Mouse (Mus musculus) cerebellum, adult 2 months (tissue): ENCODE measurements around the gene Tm4sf19. TPM values are rescaled to one million over a fixed set of nuclear protein-coding genes. Genes with fewer than 3 reads are reported as not detected.
A peak's percentile ranks its signal among the peaks of the same experiment; 100 is the strongest.

ENCODE experiments used
- DNase-seq, 2 experiments: peaks; one replicate each; pipeline ENCODE4 v3.0.0; 2021
- H3K27ac ChIP-seq: fragments of 200-500 bp; 2 replicates; pipeline ENCODE4 v1.5.1; 2012; ENCODE audit warnings: low read length, control low read depth, inconsistent platforms; ENCODE audit not compliant: insufficient read depth
- H3K27me3 ChIP-seq: fragments of 200-500 bp; 2 replicates; pipeline ENCODE4 v1.6.1; 2012; ENCODE audit warnings: inconsistent platforms, mild to moderate bottlenecking, low read length, moderate library complexity; ENCODE audit not compliant: control insufficient read depth, insufficient read depth
- H3K4me1 ChIP-seq: fragments of 200-500 bp; 2 replicates; pipeline ENCODE4 v1.6.1; 2011; ENCODE audit warnings: low read length; ENCODE audit not compliant: control insufficient read depth, insufficient read depth
- H3K4me3 ChIP-seq: fragments of 200-500 bp; replicated peaks from 2 replicates; pipeline ENCODE3; 2011; ENCODE audit warnings: mild to moderate bottlenecking, low read depth, low read length, control low read depth; ENCODE audit not compliant: insufficient read depth
- CTCF ChIP-seq: fragments of 200-500 bp; IDR thresholded peaks from 2 replicates; pipeline ENCODE4 v1.5.1; 2011; ENCODE audit warnings: low read depth, mild to moderate bottlenecking, control low read depth, low read length, moderate library complexity, borderline replicate concordance; ENCODE audit not compliant: insufficient read depth
- POLR2A ChIP-seq: fragments of 200-500 bp; IDR thresholded peaks from 2 replicates; pipeline ENCODE4 v1.6.1; 2011; ENCODE audit warnings: low read length, control low read depth, borderline replicate concordance; ENCODE audit not compliant: insufficient read depth
- WGBS: fragments of 180-500 bp; shearing (Covaris S2); methylation state at CpG from one replicate; pipeline ENCODE4 v1.1.7; 2018; 5-methylcytosine and 5-hydroxymethylcytosine counted together
- polyA plus RNA-seq: library from polyadenylated mRNA; depleted of rRNA; stranded (reverse); fragments of >200 nt; gene quantifications from 2 replicates; pipeline ENCODE4 v1.2.3, GENCODE M21; 2012

Gene Tm4sf19
- polyA plus RNA-seq, 1 experiment, result not detected

GRCm38 (mm10) chr16:32406671-32407070 is 6.4 kb downstream of the Tm4sf19 start:
- DNase-seq, result no peak

DNA sequence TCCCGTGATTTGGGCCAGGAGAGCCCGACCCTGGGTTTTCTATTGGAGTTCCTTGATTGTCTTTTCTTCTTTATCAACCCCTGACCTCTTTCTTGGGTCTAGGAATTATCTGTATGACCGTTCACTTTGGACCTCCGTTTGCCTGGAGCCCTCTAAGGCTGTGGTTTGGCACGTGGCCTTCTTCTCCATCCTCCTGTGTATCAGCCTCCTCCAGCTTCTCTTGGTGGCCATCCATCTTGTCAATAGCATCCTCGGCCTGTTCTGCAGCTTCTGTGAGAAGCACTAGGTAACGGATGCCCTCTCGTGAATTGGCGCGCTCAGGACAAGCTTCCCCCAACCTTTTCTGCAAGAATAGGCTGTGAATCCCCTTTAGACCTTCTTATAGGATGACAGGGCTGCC is 7.4 kb downstream of the Tm4sf19 start:
- Histone ChIP-seq H3K4me1 (no peaks in the 10 kb centered on the region), H3K4me3 (no peak overlapping the region), H3K27ac (no peak overlapping the region), H3K27me3 (no peaks in the 10 kb centered on the region)
- no peak for DNase-seq
- TF ChIP-seq CTCF (no peak), POLR2A (no peak)
- 78% methylated on average over 10 of the region's 10 CpGs for WGBS

More at GRCm38 (mm10) chr16:32406671-32407070, 6.4 kb downstream of the Tm4sf19 start:
- H3K27me3 ChIP-seq, result no peaks in the 10 kb centered on the region
- H3K4me3 ChIP-seq, result no peak overlapping the region
- no peak overlapping the region for H3K27ac ChIP-seq
- H3K4me1 ChIP-seq, result no peaks in the 10 kb centered on the region
- 88% methylated on average over 6 of the region's 6 CpGs for WGBS
- TF ChIP-seq POLR2A (no peak), CTCF (no peak)

DNA sequence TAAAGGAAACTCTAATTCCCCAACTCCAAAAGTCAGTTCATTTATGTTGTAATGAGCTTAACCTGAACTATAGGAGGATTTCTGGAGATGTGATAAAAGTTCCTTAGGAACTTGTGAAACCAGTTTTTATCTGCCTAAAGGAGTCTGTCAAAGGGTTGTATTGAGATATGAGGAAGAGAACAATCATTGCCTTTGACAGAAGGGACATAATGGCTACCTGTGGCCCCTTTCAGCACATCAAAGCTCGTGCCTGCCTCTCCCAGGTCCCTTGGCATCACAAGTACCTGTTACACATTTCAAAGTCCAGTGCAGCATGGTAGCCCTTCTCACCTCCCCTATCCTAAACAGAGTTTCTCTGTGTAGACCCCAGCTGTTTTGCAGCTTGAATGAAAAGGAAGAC is 17.2 kb downstream of the Tm4sf19 start:
- Histone ChIP-seq H3K27me3 (no peaks in the 10 kb centered on the region), H3K4me1 (no peaks in the 10 kb centered on the region), H3K4me3 (no peak overlapping the region), H3K27ac (no peak overlapping the region)
- TF ChIP-seq CTCF (no peak), POLR2A (no peak)
- WGBS, result 40% methylated on average over 1 of the region's 1 CpGs
- no peak for DNase-seq

DNA sequence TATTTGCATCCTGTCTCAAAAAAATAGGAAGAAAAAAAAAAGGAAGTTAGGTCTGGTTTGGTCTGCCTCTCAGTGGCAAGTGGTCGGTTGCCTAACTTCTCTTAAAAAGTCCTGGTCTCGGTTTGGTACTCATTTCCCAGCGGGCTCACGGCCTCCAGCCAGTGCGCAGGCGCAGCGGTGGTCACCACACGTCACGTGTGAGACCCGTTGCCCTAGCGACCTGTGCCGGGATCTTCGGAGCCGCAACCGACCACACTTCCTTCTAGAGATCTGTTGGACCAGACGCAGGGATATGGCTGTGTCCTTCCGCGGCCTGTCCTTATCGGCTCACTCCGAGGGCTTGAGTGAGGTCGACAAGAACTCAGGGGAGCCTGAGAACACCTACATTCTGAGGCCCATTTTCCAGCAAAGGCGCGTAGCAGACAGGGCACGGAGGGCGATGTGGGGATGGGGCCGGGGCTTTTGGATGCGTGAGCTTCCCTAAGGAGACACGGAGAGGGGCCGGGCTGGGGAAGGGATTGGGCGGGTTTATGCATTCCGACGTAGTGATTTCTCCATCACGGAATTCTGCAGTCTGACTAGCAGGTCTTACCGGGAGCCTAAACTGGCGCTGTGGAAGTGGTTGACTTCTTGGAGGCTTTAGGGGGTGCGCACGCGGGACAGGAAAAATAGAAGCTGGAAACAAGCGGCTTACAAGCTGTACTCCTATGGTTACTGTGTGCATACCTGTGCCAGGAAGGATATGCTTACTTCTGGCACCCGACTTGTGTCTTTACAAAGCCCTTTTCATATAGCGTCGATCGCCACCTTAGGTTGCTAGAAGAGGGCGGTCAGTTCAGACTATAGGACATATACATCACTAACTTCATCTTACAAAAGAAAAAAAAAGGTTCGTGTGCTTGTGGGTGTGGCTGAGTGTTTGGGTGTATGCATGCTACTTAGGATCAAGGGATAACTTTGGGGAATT is 19.5 kb downstream of the Tm4sf19 start, which contains the start of gene Tctex1d2:
Tctex1d2 (plus strand) TSS at position 186 of the 967 bp plus-strand sequence.
- DNase-seq, result peak; percentile 93 to 95
- Histone ChIP-seq H3K27me3 (no peaks in the 10 kb centered on the region), H3K27ac (peak within 1 kb of the TSS; percentile 60; the same call in 1 of the 2 replicates), H3K4me3 (peak within 1 kb of the TSS; percentile 85), H3K4me1 (no peaks in the 10 kb centered on the region)
- WGBS, result under 1% methylated on average over 45 of the region's 45 CpGs
- TF ChIP-seq CTCF (no peak), POLR2A (peak; percentile 87)

DNA sequence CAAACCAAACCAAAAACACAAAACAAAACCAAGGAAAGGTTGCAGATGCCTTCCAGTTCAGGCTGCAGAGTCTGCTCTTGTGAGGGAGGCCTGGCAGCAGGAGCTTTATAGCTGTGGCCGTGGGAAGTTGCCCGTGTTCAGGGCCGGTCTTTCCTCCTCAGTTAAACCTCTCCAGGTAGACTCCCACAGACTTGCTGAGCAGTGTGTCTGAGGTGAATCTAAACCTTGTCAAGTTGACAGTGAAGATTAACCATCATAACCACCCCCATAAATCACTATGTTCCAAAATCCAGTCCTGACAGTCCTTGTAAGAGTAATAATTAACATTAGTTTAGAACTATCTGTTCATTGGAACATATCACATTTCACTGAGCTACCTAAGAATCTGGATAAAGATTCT is 27.2 kb downstream of the Tm4sf19 start:
- H3K27ac ChIP-seq, result no peak overlapping the region
- H3K27me3 ChIP-seq, result no peaks in the 10 kb centered on the region
- H3K4me3 ChIP-seq, result no peak overlapping the region
- 85% methylated on average over 3 of the region's 3 CpGs for WGBS
- TF ChIP-seq POLR2A (no peak), CTCF (no peak)
- no peaks in the 10 kb centered on the region; the same call in 1 of the 2 replicates for H3K4me1 ChIP-seq
- DNase-seq, result no peak

DNA sequence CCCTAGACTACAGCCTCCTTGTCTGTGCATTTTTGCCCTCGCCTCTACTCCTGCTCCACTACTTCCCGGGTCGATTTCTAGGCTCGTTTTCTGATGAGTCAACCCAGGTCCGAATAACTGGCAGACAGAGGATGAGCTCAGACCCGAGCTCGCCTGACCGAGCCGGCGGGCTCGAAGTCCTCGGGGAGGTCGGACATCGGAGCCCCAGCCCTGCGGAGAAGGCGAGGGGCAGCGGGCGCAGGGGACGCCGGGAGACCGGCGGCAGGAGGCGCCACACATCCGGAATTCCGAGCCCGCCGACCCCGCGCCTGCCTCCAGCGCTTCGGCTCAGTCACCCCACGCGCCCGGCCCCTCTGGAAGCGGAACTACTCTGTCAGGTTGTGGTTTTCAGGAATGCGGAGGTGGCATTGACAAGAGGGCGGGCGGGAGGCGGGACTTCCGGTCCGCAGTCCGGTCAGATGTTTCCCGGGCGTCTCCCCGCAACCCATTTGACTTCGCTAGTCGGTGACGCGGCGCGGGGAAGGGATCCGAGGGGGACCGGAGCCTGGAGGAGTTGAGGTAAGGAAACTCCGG is 30.3 kb downstream of the Tm4sf19 start, which contains the start of gene Pcyt1a:
Pcyt1a (plus strand) TSS at position 448 of the 573 bp plus-strand sequence.
- Histone ChIP-seq H3K4me3 (peak within 1 kb of the TSS; percentile 97), H3K4me1 (no peaks in the 10 kb centered on the region; the same call in 1 of the 2 replicates), H3K27ac (peak within 1 kb of the TSS; percentile 60), H3K27me3 (no peaks in the 10 kb centered on the region)
- peak; percentile 91 for DNase-seq
- TF ChIP-seq POLR2A (peak; percentile 80), CTCF (no peak)
- under 1% methylated on average over 54 of the region's 54 CpGs for WGBS

DNA sequence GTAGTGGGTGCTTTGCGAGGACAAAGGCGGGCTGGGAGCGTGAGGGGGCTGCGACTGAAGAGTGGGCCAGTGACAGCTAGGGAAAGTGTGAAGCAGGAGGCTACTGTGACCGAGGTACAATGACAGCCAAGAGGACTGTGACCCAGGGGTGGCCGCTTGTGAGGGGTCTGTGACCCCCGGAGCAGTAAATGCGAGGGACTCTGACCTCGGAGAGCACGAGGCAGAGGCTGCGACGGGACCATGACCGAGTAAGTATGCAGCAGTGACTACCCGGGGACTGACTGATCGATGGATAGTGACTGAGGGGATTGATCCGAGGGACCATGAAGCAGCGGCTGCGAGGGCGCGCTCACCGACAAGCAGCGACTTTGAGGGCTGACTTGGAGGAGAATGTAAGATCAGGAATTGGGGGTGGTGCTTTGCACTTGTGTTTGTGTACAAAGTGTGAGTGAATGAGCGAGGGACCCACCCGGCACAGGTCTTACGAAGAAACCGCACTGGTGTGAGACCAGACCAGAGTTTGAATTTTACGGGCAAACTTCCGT is 30.8 kb downstream of the Tm4sf19 start:
- Histone ChIP-seq H3K4me3 (peak overlapping the region; percentile 97), H3K4me1 (no peaks in the 10 kb centered on the region; the same call in 1 of the 2 replicates), H3K27ac (peak overlapping the region; percentile 60), H3K27me3 (no peaks in the 10 kb centered on the region)
- TF ChIP-seq POLR2A, result no peak
- no peak for TF ChIP-seq CTCF
- under 1% methylated on average over 28 of the region's 28 CpGs for WGBS
- DNase-seq, result no peak
